Mouse (Mus musculus) lung, embryonic 16.5 days (tissue): ENCODE measurements around the gene Gm1043. TPM values are rescaled to one million over a fixed set of nuclear protein-coding genes. Genes with fewer than 3 reads are reported as not detected.

ENCODE experiments used
- ATAC-seq: fragments of 200-750 bp; cut with Nextera tagmentation; 2 replicates; pipeline ENCODE4 v1.8.0; 2017; ENCODE audit warnings: low read depth, mild to moderate bottlenecking, moderate library complexity
- H3K27ac ChIP-seq: fragments of 300-500 bp; sonication (generic); 2 replicates; pipeline ENCODE4 v1.5.1; 2014; ENCODE audit warnings: mild to moderate bottlenecking, control low read depth, low read length
- H3K27me3 ChIP-seq: fragments of 300-500 bp; sonication (generic); 2 replicates; pipeline ENCODE4 v1.6.1; 2014; ENCODE audit warnings: low read depth, low read length, mixed read lengths; ENCODE audit not compliant: control insufficient read depth, insufficient read depth
- H3K36me3 ChIP-seq: fragments of 300-500 bp; sonication (generic); 2 replicates; pipeline ENCODE4 v1.6.1; 2014; ENCODE audit warnings: low read length; ENCODE audit not compliant: control insufficient read depth, insufficient read depth
- H3K4me1 ChIP-seq: fragments of 300-500 bp; sonication (generic); replicated peaks from 2 replicates; pipeline ENCODE4 v1.6.1; 2014; ENCODE audit warnings: low read length, mixed read lengths; ENCODE audit not compliant: control insufficient read depth, insufficient read depth
- H3K4me2 ChIP-seq: fragments of 300-500 bp; sonication (generic); 2 replicates; pipeline ENCODE4 v1.6.1; 2014; ENCODE audit warnings: low read depth, low read length, control low read depth
- H3K4me3 ChIP-seq: fragments of 300-500 bp; sonication (generic); 2 replicates; pipeline ENCODE4 v1.5.1; 2014; ENCODE audit warnings: mild to moderate bottlenecking, low read length, control low read depth
- H3K9ac ChIP-seq: fragments of 300-500 bp; sonication (generic); 2 replicates; pipeline ENCODE4 v1.6.1; 2014; ENCODE audit warnings: low read length, control low read depth
- H3K9me3 ChIP-seq: fragments of 300-500 bp; sonication (generic); 2 replicates; pipeline ENCODE4 v1.6.1; 2016; ENCODE audit warnings: low read length; ENCODE audit not compliant: control insufficient read depth
- WGBS: fragments of 180-500 bp; shearing (Covaris S2); extraction: QIAGEN DNeasy Blood & Tissue Kit; methylation state at CpG from one replicate; pipeline ENCODE4 v1.1.7; 2014; 5-methylcytosine and 5-hydroxymethylcytosine counted together
- polyA plus RNA-seq: library from polyadenylated mRNA; unstranded; fragments of >200 nt; fragmentation: Nextera tagmentation; extraction: Ambion mirVana; gene quantifications from 2 replicates; pipeline ENCODE4 v1.2.1, GENCODE M21; 2015

Gene Gm1043
- polyA plus RNA-seq, 1 experiment from 2014 or later = not detected

- H3K27me3 ChIP-seq = peaks cover 3% of the 10 kb centered on the region; the same call in 1 of the 2 replicates
- no peak overlapping the region for H3K4me3 ChIP-seq
- no peaks in the 10 kb centered on the region for H3K9me3 ChIP-seq
- no peak overlapping the region for H3K27ac ChIP-seq
- ATAC-seq = peak; percentile 46
- no peaks in the 10 kb centered on the region for H3K36me3 ChIP-seq
- peaks cover 24% of the 10 kb centered on the region for H3K4me1 ChIP-seq
- H3K9ac ChIP-seq = no peak overlapping the region
- H3K4me2 ChIP-seq = no peak overlapping the region
- 12% methylated on average over 2 of the region's 2 CpGs for WGBS
These were observed 113.0 kb downstream of the Gm1043 start for GRCm38 (mm10) chr5:37198011-37198688.

- no peak overlapping the region for H3K4me3 ChIP-seq
- H3K4me1 ChIP-seq = peaks cover 13% of the 10 kb centered on the region
- H3K9me3 ChIP-seq = no peaks in the 10 kb centered on the region
- H3K36me3 ChIP-seq = no peaks in the 10 kb centered on the region
- no peak overlapping the region for H3K27ac ChIP-seq
- H3K4me2 ChIP-seq = no peak overlapping the region
- H3K27me3 ChIP-seq = no peaks in the 10 kb centered on the region
- no peak overlapping the region for H3K9ac ChIP-seq
- 10% methylated on average over 1 of the region's 1 CpGs for WGBS
- ATAC-seq = no peak
These were observed 117.1 kb downstream of the Gm1043 start for GRCm38 (mm10) chr5:37202285-37202684.

GRCm38 (mm10) chr5:37204886-37205285 is 119.7 kb downstream of the Gm1043 start:
- Histone ChIP-seq H3K27me3 (no peaks in the 10 kb centered on the region), H3K36me3 (no peaks in the 10 kb centered on the region), H3K9me3 (0 out of 2 replicates have a peak, but pooled peaks cover 3% of the 10 kb centered on the region), H3K4me2 (no peak overlapping the region), H3K4me3 (no peak overlapping the region), H3K27ac (no peak overlapping the region), H3K4me1 (no peaks in the 10 kb centered on the region), H3K9ac (no peak overlapping the region)
- WGBS = 64% methylated on average over 7 of the region's 7 CpGs
- no peak for ATAC-seq

- Histone ChIP-seq H3K9ac (no peak overlapping the region), H3K27ac (no peak overlapping the region), H3K4me3 (no peak overlapping the region), H3K27me3 (no peaks in the 10 kb centered on the region), H3K9me3 (0 out of 2 replicates have a peak, but pooled peaks cover 3% of the 10 kb centered on the region), H3K4me1 (no peaks in the 10 kb centered on the region), H3K36me3 (no peaks in the 10 kb centered on the region), H3K4me2 (no peak overlapping the region)
- no peak for ATAC-seq
- WGBS = 78% methylated on average over 1 of the region's 1 CpGs
These were observed 120.2 kb downstream of the Gm1043 start for GRCm38 (mm10) chr5:37205420-37205819.

GRCm38 (mm10) chr5:37206364-37206763 is 121.2 kb downstream of the Gm1043 start:
- 53% methylated on average over 2 of the region's 2 CpGs for WGBS
- Histone ChIP-seq H3K27ac (no peak overlapping the region), H3K27me3 (no peaks in the 10 kb centered on the region), H3K9me3 (0 out of 2 replicates have a peak, but pooled peaks cover 3% of the 10 kb centered on the region), H3K4me2 (no peak overlapping the region), H3K4me1 (no peaks in the 10 kb centered on the region), H3K36me3 (no peaks in the 10 kb centered on the region), H3K4me3 (no peak overlapping the region), H3K9ac (no peak overlapping the region)
- no peak for ATAC-seq

GRCm38 (mm10) chr5:37212938-37213708 is 128.0 kb downstream of the Gm1043 start:
- 0 out of 2 replicates have a peak, but pooled peaks cover 3% of the 10 kb centered on the region for H3K9me3 ChIP-seq
- no peak overlapping the region for H3K4me3 ChIP-seq
- no peak for ATAC-seq
- H3K27ac ChIP-seq = no peak overlapping the region
- H3K36me3 ChIP-seq = no peaks in the 10 kb centered on the region
- H3K9ac ChIP-seq = no peak overlapping the region
- no peaks in the 10 kb centered on the region for H3K27me3 ChIP-seq
- no peaks in the 10 kb centered on the region for H3K4me1 ChIP-seq
- 75% methylated on average over 9 of the region's 9 CpGs for WGBS
- H3K4me2 ChIP-seq = no peak overlapping the region

GRCm38 (mm10) chr5:37213709-37214103 is 128.5 kb downstream of the Gm1043 start:
- no peak overlapping the region for H3K4me2 ChIP-seq
- no peak overlapping the region for H3K9ac ChIP-seq
- no peak overlapping the region for H3K27ac ChIP-seq
- H3K4me3 ChIP-seq = no peak overlapping the region
- no peak for ATAC-seq
- 61% methylated on average over 4 of the region's 4 CpGs for WGBS
- no peaks in the 10 kb centered on the region for H3K27me3 ChIP-seq
- no peaks in the 10 kb centered on the region for H3K4me1 ChIP-seq
- H3K36me3 ChIP-seq = no peaks in the 10 kb centered on the region
- no peaks in the 10 kb centered on the region for H3K9me3 ChIP-seq

- no peak overlapping the region for H3K27ac ChIP-seq
- no peak overlapping the region for H3K4me3 ChIP-seq
- WGBS = 83% methylated on average over 6 of the region's 6 CpGs
- no peaks in the 10 kb centered on the region for H3K9me3 ChIP-seq
- H3K9ac ChIP-seq = no peak overlapping the region
- ATAC-seq = no peak
- H3K4me1 ChIP-seq = no peaks in the 10 kb centered on the region
- H3K27me3 ChIP-seq = no peaks in the 10 kb centered on the region
- no peaks in the 10 kb centered on the region for H3K36me3 ChIP-seq
- H3K4me2 ChIP-seq = no peak overlapping the region
These were observed 129.4 kb downstream of the Gm1043 start for GRCm38 (mm10) chr5:37214614-37215013.

- H3K4me2 ChIP-seq = no peak overlapping the region
- no peaks in the 10 kb centered on the region for H3K4me1 ChIP-seq
- no peak overlapping the region for H3K9ac ChIP-seq
- H3K9me3 ChIP-seq = no peaks in the 10 kb centered on the region
- H3K27me3 ChIP-seq = no peaks in the 10 kb centered on the region
- no peak overlapping the region for H3K4me3 ChIP-seq
- H3K36me3 ChIP-seq = no peaks in the 10 kb centered on the region
- no peak overlapping the region for H3K27ac ChIP-seq
- WGBS = 84% methylated on average over 7 of the region's 7 CpGs
- no peak for ATAC-seq
These were observed 130.1 kb downstream of the Gm1043 start for GRCm38 (mm10) chr5:37215276-37215675.
